Mouse (Mus musculus) kidney, postnatal 4 days (tissue): Measurements from ENCODE around the gene Rasgrp3.
"Not testable (repeated sequence)": the region's sequence is repeated elsewhere in the genome, so short reads cannot be mapped to it uniquely, and the experiment has no call there.

Source experiments
- DNase-seq, 2 experiments: peaks; one replicate each; pipeline ENCODE4 v3.0.0; 2021; ENCODE audit warnings: mixed read lengths in 2 of 2

Rasgrp3 gene

GRCm38 (mm10) chr17:75463223-75463622 lies 27.5 kb downstream of the Rasgrp3 start:
- not testable (repeated sequence) for DNase-seq

- no peak for DNase-seq
These were observed 27.9 kb downstream of the Rasgrp3 start for GRCm38 (mm10) chr17:75463645-75464044.

- DNase-seq = peak; percentile 10 to 18
These were observed 28.8 kb downstream of the Rasgrp3 start for GRCm38 (mm10) chr17:75464331-75464982.

- peak; percentile 74 to 83 for DNase-seq
These were observed 29.4 kb downstream of the Rasgrp3 start for GRCm38 (mm10) chr17:75464983-75465634.

- DNase-seq = no peak
These were observed 29.9 kb downstream of the Rasgrp3 start for GRCm38 (mm10) chr17:75465635-75465997.

- no peak for DNase-seq
These were observed 31.3 kb downstream of the Rasgrp3 start for GRCm38 (mm10) chr17:75466948-75467347.

- DNase-seq = no peak
These were observed 31.8 kb downstream of the Rasgrp3 start for GRCm38 (mm10) chr17:75467526-75467925.

- no peak for DNase-seq
These were observed 32.9 kb downstream of the Rasgrp3 start for GRCm38 (mm10) chr17:75468479-75469114.

GRCm38 (mm10) chr17:75470325-75470724 lies 34.6 kb downstream of the Rasgrp3 start:
- no peak for DNase-seq

- DNase-seq = no peak
These were observed 35.4 kb downstream of the Rasgrp3 start for GRCm38 (mm10) chr17:75470885-75471610.

- DNase-seq = no peak
These were observed 36.1 kb downstream of the Rasgrp3 start for GRCm38 (mm10) chr17:75471644-75472253.

GRCm38 (mm10) chr17:75472379-75472778 lies 36.7 kb downstream of the Rasgrp3 start:
- DNase-seq = peak in 1 of 2 experiments; percentile 12

- DNase-seq = no peak
These were observed 40.3 kb downstream of the Rasgrp3 start for GRCm38 (mm10) chr17:75475985-75476384.

- no peak for DNase-seq
These were observed 41.2 kb downstream of the Rasgrp3 start for GRCm38 (mm10) chr17:75476736-75477416.

GRCm38 (mm10) chr17:75477655-75478054 lies 42.0 kb downstream of the Rasgrp3 start:
- no peak for DNase-seq

GRCm38 (mm10) chr17:75478836-75479235 lies 43.1 kb downstream of the Rasgrp3 start:
- DNase-seq = no peak

GRCm38 (mm10) chr17:75479663-75480062 lies 44.0 kb downstream of the Rasgrp3 start:
- DNase-seq = no peak

- no peak for DNase-seq
These were observed 44.7 kb downstream of the Rasgrp3 start for GRCm38 (mm10) chr17:75480379-75480778.

- DNase-seq = no peak
These were observed 50.5 kb downstream of the Rasgrp3 start for GRCm38 (mm10) chr17:75486205-75486604.

- no peak for DNase-seq
These were observed 59.5 kb downstream of the Rasgrp3 start for GRCm38 (mm10) chr17:75495213-75495612.

- DNase-seq = no peak
These were observed 62.5 kb downstream of the Rasgrp3 start for GRCm38 (mm10) chr17:75498241-75498651.

- DNase-seq = no peak
These were observed 67.3 kb downstream of the Rasgrp3 start for GRCm38 (mm10) chr17:75503031-75503430.
